Mouse (Mus musculus) myocyte (in vitro differentiated cells): ENCODE results near the gene Nfe2l3.

Experiments
- CEBPB ChIP-seq: IDR thresholded peaks from 2 replicates; pipeline ENCODE4 v1.6.1; 2011; ENCODE audit warnings: mild to moderate bottlenecking, moderate library complexity; ENCODE audit not compliant: poor library complexity, insufficient read depth, severe bottlenecking
- MYOG ChIP-seq, 3 experiments: IDR thresholded peaks; one replicate each; pipeline ENCODE4 v1.6.1; 2011; ENCODE audit warnings: control low read depth in 2 of 3, low read depth in 2 of 3, mild to moderate bottlenecking in 2 of 3; ENCODE audit not compliant: insufficient read length in 2 of 3, control insufficient read depth in 1 of 3, insufficient read depth in 1 of 3
- POLR2A ChIP-seq: IDR thresholded peaks from one replicate; pipeline ENCODE4 v1.6.1; 2011; ENCODE audit warnings: low read depth, mild to moderate bottlenecking, control low read depth, moderate library complexity; ENCODE audit not compliant: insufficient read length
- POLR2AphosphoS2 ChIP-seq: IDR thresholded peaks from one replicate; pipeline ENCODE4 v1.6.1; 2011; ENCODE audit warnings: low read depth, control low read depth; ENCODE audit not compliant: insufficient read length
- USF1 ChIP-seq: IDR thresholded peaks from one replicate; pipeline ENCODE4 v1.6.1; 2011; ENCODE audit warnings: low read depth, mild to moderate bottlenecking, control low read depth, moderate library complexity

DNA sequence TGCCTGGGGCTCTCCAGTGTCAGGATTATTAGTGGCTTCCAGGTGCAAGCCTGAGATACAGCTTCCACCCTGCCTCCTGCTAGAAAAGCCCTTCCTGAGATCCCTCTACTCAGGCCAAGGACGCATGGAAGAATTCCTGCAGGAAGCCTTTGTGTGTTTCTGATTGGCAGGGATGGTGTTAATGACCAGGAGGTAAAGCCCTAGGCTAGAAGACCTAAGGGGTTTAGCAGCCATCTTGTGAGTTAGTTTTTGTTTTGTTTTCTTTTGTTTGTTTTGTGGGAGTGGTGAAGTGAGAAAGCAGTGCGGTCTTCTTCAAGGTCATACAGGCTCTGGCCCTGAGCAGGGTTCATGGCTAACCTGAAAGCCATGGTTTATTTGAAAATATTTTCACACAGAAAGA lies 75.1 kb downstream of the Nfe2l3 start:
- TF ChIP-seq MYOG (IDR thresholded peaks at IDR 0.05; ENCODE audit: control insufficient read depth in 1 of 3, insufficient read depth in 1 of 3, insufficient read length in 2 of 3, low read depth in 2 of 3), result no peak
- TF ChIP-seq POLR2A, result no peak
- TF ChIP-seq USF1, result no peak
- no peak for TF ChIP-seq CEBPB
- no peak for TF ChIP-seq POLR2AphosphoS2
